Mouse (Mus musculus) CD4-positive, CD25-positive, alpha-beta regulatory T cell, adult 4 months (primary cell): ENCODE measurements around the gene Nme3. TPM values are rescaled to one million over a fixed set of nuclear protein-coding genes. Genes with fewer than 3 reads are reported as not detected.
A peak's percentile ranks its signal among the peaks of the same experiment; 100 is the strongest.
"Not testable (repeated sequence)": the region's sequence is repeated elsewhere in the genome, so short reads cannot be mapped to it uniquely, and the experiment has no call there.

ENCODE experiments used
- ATAC-seq: one replicate; pipeline ENCODE4 v1.8.0; 2017
- polyA plus RNA-seq, 2 experiments: library from polyadenylated mRNA; unstranded; fragments of 100-300 nt; shearing (Covaris generic); gene quantifications; one replicate each; pipeline ENCODE4 v1.2.1; 2017

The Nme3 gene
- polyA plus RNA-seq, 2 experiments from 2014 or later: 40.7 to 52.5 TPM

DNA sequence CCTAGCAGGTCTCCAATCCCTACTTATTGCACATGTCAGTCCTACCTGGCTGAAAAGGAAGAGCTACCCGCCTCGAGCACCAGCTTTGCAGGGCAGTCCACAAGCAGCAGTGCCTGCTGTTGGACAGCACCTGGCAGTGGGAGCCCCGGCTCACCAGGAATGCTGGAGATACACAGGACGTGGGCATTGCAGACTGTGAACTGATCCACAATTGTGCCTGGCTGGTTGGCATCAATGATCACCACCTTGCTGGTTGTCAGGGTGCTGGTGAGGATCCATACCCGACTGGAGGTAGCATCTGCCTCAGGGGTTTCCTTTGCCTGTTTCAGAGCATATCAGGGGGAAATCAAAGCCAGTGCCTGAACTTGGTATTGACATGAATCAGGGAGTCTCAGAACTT lies 5.8 kb downstream of the Nme3 start:
- no peak for ATAC-seq

DNA sequence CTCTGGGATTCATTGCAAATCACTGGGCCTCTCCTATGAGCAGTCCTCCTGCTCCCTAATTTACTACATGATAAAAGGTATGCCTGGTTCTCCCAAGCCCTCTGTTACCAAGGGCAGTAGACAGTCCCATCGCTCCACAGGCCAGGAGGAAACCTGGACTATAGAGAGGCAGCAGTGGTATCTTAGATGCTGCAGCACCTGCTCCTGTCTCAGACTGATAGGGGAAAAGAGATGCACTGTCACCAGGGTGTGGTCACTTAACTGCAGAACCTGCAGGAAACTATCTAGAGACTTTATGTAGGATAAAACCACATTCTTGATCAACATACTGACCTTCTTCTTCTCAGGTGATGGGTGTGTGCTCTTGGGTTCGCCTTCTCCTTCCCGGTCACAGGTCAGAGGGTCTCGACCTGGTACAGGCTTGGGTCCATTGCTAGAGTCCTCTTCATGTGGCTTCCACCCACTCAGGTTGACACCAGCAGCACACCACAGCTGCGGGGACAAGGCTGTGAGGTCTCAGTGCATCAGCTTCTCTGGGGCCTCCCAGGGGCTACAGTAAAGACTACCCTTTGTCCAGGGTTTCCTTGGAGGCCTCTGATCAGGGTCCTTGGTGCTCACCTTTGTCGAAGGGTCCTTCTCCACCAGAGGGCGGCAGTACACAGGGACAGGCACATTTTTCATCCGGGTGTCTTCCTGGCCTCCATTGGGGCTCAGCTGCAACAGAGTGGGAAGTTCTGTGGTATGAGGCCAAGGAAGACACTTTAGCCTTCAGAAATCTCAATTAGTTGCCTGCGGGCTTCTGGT lies 6.6 kb downstream of the Nme3 start:
- no peak for ATAC-seq

DNA sequence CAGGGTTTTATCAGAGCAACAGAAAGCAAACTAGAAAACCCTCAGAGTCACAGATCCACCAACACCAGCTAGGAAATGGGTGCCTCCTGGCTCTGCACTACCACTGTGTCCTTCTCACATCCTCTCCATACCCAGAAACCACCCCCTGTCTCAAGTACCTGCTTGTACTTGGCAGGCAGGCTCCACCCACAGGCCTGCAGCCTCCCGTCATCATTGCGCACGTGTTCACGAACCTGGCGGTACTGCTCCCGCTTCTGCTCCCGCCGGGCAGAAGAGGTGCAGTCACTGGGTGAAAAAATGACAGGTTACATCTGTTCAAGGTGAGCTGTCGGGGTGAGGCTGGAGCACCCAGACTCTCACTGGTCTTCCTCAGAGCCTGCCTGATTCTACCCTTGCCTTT lies 7.5 kb downstream of the Nme3 start:
- ATAC-seq: no peak

DNA sequence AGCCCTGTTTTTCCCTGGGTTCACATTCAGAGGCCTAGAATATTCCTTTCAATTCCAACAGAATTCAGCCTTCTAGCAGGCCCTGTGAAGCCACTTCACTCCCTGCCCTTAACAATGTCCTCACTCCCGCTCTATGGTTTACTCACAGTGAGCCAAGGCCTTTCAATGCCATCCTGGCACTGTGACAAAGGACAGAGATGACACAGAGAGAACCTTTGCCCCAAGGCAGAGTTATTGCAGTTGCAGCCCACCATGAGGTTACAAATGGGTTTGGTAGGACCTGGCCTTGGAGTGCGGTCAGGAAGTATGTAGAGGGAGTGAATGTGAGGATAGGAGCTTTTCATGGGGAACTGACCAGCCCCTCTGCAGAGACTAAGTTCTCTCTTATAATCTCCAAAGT lies 11.3 kb downstream of the Nme3 start:
- no peak for ATAC-seq

DNA sequence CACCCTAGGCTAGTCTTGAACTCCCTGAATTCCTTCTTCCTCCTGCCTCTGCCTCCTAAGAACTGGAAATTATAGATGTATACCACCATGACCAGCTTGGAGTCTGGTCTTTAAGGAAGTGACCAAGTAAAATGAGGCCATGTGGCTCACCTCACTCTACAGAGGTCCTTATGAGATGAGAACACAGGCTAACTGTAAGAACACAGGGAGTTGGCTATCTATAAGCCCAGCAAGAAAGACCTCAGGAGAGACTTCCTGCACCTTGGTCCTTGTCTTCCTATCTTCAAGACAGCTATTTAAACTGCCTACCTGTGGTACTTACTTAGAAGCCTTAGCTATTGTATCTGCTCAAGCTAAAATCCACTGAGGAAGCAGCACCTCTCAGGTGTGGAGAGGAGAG lies 17.7 kb downstream of the Nme3 start:
- ATAC-seq: no peak

DNA sequence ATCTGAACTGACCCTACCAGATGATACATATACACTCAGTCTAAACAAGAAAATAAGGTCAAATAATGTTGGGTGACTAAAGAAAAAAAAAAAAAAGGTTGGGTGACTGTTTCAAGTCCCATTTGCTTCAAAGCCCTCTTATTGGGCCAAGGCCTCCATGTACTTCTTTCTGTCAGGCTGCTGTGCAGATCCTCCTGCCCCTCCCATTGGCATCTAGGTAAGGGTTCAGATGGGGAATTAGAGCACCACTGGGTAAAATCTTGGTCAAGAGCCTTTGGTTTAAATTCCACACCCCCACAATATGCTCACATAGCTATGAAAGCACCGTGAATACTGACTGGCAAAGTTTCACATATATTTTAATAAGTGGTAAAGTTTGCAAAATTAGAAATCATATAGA lies 26.9 kb downstream of the Nme3 start:
- ATAC-seq: no peak

DNA sequence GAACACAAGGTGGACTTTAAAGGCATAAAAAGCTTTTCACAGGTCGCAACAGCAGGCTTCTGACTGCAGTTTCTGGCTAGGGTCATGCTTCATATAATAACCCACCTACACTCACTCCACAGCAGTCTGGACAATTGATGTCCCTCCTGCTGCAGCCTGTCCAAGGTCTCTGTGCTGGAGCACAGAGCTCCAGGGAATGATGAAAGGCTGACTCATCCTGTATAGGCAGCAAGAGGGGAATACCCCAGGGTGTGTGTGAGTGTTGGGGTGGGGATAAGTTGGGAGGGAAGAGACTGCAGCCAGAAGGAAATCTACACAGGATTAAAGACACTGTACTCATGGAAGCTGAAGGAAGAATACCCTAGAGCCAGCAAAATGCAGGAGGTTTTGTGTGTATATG lies 33.2 kb downstream of the Nme3 start:
- ATAC-seq: no peak

DNA sequence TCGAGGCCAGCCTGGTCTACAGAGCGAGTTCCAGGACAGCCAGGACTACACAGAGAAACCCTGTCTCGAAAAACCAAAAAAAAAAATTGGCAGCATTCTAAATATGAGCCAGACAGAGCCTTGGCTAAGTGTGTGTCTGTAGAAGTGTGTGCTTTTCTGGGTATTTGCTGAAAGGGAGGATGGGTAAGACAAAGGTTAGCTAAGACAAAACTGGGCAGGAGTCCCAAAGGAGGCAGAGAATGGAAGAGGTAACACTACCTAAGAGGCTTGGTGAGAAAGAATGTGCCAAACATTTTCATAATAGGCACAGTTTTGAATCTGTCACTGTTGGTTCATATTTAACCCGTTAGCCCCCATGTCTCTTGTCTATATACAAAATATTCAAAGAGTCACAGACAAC lies 36.1 kb downstream of the Nme3 start:
- no peak for ATAC-seq

DNA sequence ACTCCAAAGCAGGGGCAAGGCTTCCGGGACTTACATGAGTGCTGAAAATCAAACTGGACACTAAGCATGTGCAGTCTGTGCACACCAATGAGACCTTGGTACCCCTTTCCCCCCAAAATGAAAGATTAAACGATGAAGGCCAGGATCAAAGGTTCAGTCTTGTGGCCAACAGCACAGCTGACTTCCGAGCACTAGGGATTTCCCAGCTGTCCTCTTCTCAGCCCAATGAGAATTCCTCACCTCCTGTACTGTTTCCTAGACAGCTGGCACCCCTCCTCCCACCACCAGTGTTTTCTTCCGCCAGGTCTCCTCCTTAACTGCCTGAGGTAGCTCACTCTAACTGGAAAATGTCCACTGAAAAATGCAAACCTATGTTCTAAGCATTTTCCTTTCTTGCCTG lies 36.9 kb downstream of the Nme3 start:
- ATAC-seq: no peak

DNA sequence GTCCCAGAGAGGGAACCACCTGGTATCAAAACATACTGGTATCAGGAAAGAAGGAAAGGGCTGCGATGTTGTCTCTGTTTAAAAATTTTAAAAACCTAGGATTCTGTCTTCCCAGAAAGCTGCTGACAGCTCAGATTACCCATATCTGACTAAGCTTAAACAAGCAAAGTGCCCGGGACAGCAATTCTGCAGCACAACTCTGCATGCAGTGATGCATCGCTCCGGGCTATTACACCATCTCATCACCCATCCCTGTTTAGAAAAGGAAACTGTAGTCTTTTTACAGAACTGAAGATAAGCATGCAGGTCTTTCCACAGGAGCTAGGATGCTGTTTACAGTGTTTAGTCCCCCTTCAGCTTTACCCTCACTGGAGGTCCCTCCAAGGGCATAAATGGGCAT lies 38.6 kb downstream of the Nme3 start:
- no peak for ATAC-seq

DNA sequence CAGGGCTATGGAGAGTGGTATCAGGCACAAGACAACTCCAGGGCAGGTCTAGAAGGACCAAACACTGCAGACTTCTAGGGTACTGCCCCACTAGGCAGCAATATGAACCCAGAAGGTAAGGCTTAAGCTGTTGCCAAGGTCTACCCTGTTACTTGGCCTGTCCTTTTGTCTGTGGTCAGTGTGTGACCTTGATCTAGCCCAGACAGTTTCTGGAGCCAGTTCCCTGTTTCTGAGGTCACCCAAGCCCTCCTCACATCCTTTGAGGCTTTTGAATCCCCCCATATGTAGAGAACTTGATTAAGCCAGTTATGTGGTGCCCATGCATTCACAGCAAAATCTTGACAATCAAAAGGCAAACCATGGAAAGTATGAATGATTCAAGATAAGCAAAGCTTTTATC lies 39.4 kb downstream of the Nme3 start:
- ATAC-seq: no peak

DNA sequence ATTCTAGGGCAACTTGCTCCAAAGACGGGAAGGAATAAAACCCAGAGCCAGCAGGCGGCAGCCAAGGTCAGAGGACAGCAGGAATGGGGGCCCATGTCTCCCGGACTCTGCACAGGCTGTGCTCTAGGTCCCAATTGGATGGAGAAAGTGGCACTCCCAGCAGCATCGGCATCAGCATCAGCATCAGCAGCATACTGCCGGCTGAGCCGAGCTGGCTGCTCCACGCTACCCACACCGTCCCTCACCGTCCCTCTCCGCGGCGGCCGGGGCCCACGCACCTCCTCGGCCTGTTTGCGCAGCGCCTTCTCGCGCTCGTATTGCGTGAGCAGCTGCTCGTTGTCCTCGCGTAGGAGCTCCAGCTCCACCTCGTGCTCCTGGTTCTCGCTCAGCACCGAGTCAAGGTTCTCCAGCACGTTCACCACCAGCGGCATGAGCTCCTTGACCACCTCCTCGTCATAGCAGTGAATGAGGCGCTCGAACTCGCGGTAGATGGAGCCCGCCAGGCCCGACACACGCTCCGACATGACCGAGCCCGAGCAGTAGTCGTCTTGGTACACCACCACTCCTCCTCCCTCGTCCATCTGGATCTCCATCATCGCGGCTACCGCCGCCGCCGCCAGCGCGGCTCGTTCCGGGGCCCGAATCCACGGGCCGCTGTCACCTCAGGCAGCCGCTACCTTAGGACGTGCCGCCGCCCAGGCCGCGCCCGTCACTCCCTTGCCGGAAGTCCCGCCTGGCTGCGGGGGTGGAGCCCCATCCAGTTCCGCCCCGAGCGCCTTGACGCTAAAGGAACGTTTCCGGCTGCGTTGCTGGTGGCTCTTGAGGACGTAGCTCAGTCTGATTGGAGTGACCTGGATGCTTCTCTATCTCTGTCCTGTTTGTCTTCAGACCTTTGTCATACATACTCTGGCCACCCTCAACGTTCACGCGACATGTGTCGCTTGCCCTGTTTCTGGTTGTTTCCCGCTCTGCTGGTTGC lies 40.2 kb downstream of the Nme3 start, which contains the start of gene Mapk8ip3:
Gene Mapk8ip3, minus strand, starts transcription at position 719 of the 979 bp plus-strand sequence.
- ATAC-seq: peak; percentile 99

DNA sequence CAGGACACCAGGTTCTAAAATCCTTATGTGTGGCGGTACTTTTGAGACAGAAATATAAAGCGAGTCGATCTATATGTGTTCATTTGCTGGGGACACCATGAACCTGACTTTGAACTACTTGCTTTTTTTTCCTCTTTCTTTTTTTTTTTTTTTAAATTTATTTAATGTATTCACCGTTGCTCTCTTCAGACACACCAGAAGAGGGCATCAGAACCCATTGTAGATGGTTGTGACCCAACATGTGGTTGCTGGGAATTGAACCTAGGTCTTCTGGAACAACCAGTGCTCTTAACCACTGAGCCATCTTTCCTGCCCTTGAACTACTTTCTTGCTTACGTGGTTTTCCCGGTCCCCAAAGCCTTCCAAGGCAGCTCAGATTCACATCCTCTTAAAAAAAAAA lies 41.0 kb downstream of the Nme3 start:
- ATAC-seq: no peak

DNA sequence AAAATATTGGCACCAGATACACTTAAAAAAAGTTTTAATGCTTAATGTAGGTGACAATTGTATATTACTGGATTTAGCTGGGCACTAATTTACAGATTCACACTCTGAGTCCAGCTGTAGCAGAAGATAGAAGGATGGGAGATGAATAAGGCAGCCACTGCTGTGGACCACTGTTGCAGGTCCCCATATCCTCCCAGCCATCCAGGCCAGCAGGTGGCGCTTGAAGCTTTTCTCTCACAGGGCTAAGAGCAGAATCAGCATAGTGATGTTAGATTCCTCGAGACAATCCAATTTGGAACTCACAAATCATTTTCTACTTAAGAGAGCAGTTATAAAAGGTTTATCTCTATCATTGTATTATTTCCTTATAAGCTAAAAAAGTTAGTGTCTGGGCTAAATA lies 46.2 kb downstream of the Nme3 start:
- ATAC-seq: peak; percentile 71

DNA sequence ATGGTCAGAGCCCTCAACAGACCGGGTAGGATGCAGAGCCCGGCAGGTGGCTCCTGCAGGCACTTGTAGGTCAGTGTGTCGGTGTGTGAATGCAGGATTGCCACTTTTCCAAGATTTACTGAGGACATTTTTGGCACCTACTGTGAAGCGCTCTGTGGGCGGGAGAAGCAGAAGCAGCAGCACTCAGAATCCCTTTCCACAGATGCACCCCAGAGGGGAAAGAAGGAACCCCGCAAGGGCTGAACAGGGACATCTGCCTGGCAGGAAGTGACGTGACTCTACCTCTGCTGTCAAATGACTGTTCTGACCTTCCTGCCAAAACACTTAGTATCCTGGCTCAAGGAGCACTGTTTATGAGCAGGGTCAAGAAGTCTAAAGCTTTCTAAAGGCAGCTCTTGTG lies 46.7 kb downstream of the Nme3 start:
- ATAC-seq: no peak

DNA sequence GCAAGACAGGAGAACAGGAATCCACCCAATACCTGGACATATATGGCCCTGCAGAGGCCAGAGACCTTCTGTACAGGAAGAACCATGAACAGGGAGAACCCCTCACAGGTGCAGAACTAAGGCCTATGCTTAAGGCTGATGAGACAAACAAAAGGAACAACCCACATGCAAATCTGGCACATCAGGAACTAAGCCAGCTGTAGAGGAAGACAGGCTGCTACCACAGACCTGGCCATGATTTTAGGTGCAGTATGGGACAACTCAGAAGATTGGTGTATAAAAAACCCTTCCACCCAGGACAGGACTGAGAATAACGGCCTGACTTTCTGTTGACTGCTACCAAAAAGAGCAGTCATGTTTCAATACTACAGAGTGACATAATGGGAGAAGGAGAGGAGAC lies 47.3 kb downstream of the Nme3 start:
- ATAC-seq: not testable (repeated sequence)

Other genes with a start within 250 kb of the Nme3 start
- gene Slc9a3r2, start 246.2 kb upstream of the Nme3 start, polyA plus RNA-seq: not detected
- not detected for gene Npw, start 238.0 kb upstream of the Nme3 start, polyA plus RNA-seq
- gene Zfp598, start 226.8 kb upstream of the Nme3 start, polyA plus RNA-seq: 1 to 10 TPM; 3.7 to 5.4 TPM
- 1 to 10 TPM; 1.1 TPM for gene Syngr3, start 206.5 kb upstream of the Nme3 start, polyA plus RNA-seq
- 10 to 100 TPM; 13.5 to 21.7 TPM for gene Gfer, start 200.3 kb upstream of the Nme3 start, polyA plus RNA-seq
- 1 to 10 TPM; 1.2 to 1.4 TPM for gene Noxo1, start 200.3 kb upstream of the Nme3 start, polyA plus RNA-seq
- 10 to 100 TPM; 38.1 to 71.3 TPM for gene Tbl3, start 188.8 kb upstream of the Nme3 start, polyA plus RNA-seq
- not detected for gene Rnf151, start 178.4 kb upstream of the Nme3 start, polyA plus RNA-seq
- 100 to 1,000 TPM; 608 to 780 TPM for gene Rps2, start 178.4 kb upstream of the Nme3 start, polyA plus RNA-seq
- gene Ndufb10, start 172.0 kb upstream of the Nme3 start, polyA plus RNA-seq: 100 to 1,000 TPM; 227 to 245 TPM
- gene Rpl3l, start 168.7 kb upstream of the Nme3 start, polyA plus RNA-seq: not detected
- 10 to 100 TPM; 29.3 to 30.1 TPM for gene Msrb1, start 159.9 kb upstream of the Nme3 start, polyA plus RNA-seq
- gene Hs3st6, start 143.5 kb upstream of the Nme3 start, polyA plus RNA-seq: not detected
- gene Meiob, start 92.2 kb upstream of the Nme3 start, polyA plus RNA-seq: under 1 TPM in 1 of 2 experiments, not detected in 1; 0.24 TPM
- 10 to 100 TPM; 27.0 to 31.8 TPM for gene Hagh, start 56.4 kb upstream of the Nme3 start, polyA plus RNA-seq
- 1 to 10 TPM; 2.7 to 2.8 TPM for gene Fahd1, start 46.1 kb upstream of the Nme3 start, polyA plus RNA-seq
- gene Igfals, start 30.5 kb upstream of the Nme3 start, polyA plus RNA-seq: not detected
- 100 to 1,000 TPM in 1 of 2 experiments, 10 to 100 TPM in 1; 76.6 to 104 TPM for gene Nubp2, start 10.2 kb upstream of the Nme3 start, polyA plus RNA-seq
- 10 to 100 TPM; 53.0 to 59.5 TPM for gene Spsb3, start 9.9 kb upstream of the Nme3 start, polyA plus RNA-seq
- gene Eme2, start 1.4 kb upstream of the Nme3 start, polyA plus RNA-seq: 10 to 100 TPM; 19.9 to 41.4 TPM
- gene Mrps34, start 1.4 kb upstream of the Nme3 start, polyA plus RNA-seq: 10 to 100 TPM; 74.5 to 78.5 TPM
- 10 to 100 TPM; 31.7 to 41.9 TPM for gene Mapk8ip3, start 40.5 kb downstream of the Nme3 start, polyA plus RNA-seq
- gene Jpt2, start 64.2 kb downstream of the Nme3 start, polyA plus RNA-seq: 10 to 100 TPM; 28.2 to 39.5 TPM
- gene Cramp1l, start 119.3 kb downstream of the Nme3 start, polyA plus RNA-seq: 1 to 10 TPM; 6.1 to 7.4 TPM
- gene Ift140, start 119.6 kb downstream of the Nme3 start, polyA plus RNA-seq: 10 to 100 TPM; 12.3 to 25.1 TPM
- under 1 TPM; 0.56 to 0.79 TPM for gene Tmem204, start 187.1 kb downstream of the Nme3 start, polyA plus RNA-seq
- gene Telo2, start 219.5 kb downstream of the Nme3 start, polyA plus RNA-seq: 10 to 100 TPM; 24.4 to 36.8 TPM
- gene Ptx4, start 224.3 kb downstream of the Nme3 start, polyA plus RNA-seq: not detected
- 10 to 100 TPM; 18.2 to 33.2 TPM for gene Clcn7, start 236.9 kb downstream of the Nme3 start, polyA plus RNA-seq